ENCODE assay signal across 9 mouse cellular contexts in genomic region chr9:123509638-123510604, GRCm38 (mm10). TPM values are rescaled to one million over a fixed set of nuclear protein-coding genes. Genes with fewer than 3 reads are reported as not detected.
DNase-seq lines count a peak whose midpoint lies in the region; ATAC-seq lines count a peak whose summit lies in the region.
"Had no signal": no experiment of that assay in that cellular context is flagged by ENCODE, and none has a peak within 500 bp of the region (broad histone marks: within the 10 kb centered on the region; RNA-seq: fewer than 3 reads in every experiment).

No protein-coding gene starts in this region.

- no peaks in the 10 kb centered on the region for H3K9me3 ChIP-seq in kidney, embryonic 14.5 days (ENCODE audit: control insufficient read depth, low read length)
- H3K9me3 ChIP-seq: limb, embryonic 10.5 days had no signal

- peaks cover 28% of the 10 kb centered on the region for H3K36me3 ChIP-seq in kidney, embryonic 14.5 days (ENCODE audit: control insufficient read depth, insufficient read depth, low read length)
- peaks cover 10% of the 10 kb centered on the region for H3K36me3 ChIP-seq in splenic B cell, adult 2 months (ENCODE audit: control insufficient read depth, insufficient read depth, low read length, poor library complexity, severe bottlenecking)

- H3K4me3 ChIP-seq in brown adipose tissue, adult 24 weeks (ENCODE audit: insufficient read depth, low read depth, low read length): no peak overlapping the region
- no peak overlapping the region for H3K4me3 ChIP-seq in kidney, embryonic 14.5 days (ENCODE audit: low read length)
- H3K4me3 ChIP-seq: limb, embryonic 10.5 days had no signal

- ATAC-seq in kidney, embryonic 14.5 days (ENCODE audit: low FRiP score, low TSS enrichment): peak; percentile 43; the same call in 1 of the 2 replicates

- DNase-seq in lung, postnatal 36 days: peak; percentile 38
- no peak for DNase-seq in lung, adult 18-20 months
- peak; percentile 91 for DNase-seq in splenic B cell, adult 2 months (ENCODE audit: low read depth, low spot score)
- DNase-seq in adrenal gland, postnatal 25 days: no peak
- DNase-seq in gastrocnemius, postnatal 10 days: no peak
- DNase-seq: cerebellum, adult 9-11 months had no signal

- no peak overlapping the region for H3K9ac ChIP-seq in kidney, embryonic 14.5 days (ENCODE audit: low read depth, low read length)

- H3K27me3 ChIP-seq in kidney, embryonic 14.5 days (ENCODE audit: control insufficient read depth, insufficient read depth, low read length): no peaks in the 10 kb centered on the region
- no peaks in the 10 kb centered on the region for H3K27me3 ChIP-seq in splenic B cell, adult 2 months (ENCODE audit: control insufficient read depth, insufficient read depth, low read length, poor library complexity, severe bottlenecking)

- H3K4me1 ChIP-seq in brown adipose tissue, adult 24 weeks (ENCODE audit: control insufficient read depth, insufficient read depth, insufficient read length, low read length): peaks cover 6% of the 10 kb centered on the region; the same call in 1 of the 2 replicates
- H3K4me1 ChIP-seq in kidney, embryonic 14.5 days (ENCODE audit: control insufficient read depth, insufficient read depth, low read length): 0 out of 2 replicates have a peak, but pooled peaks cover 3% of the 10 kb centered on the region
- H3K4me1 ChIP-seq: limb, embryonic 10.5 days had no signal

- peak overlapping the region; percentile 23; the same call in 1 of the 2 replicates for H3K27ac ChIP-seq in brown adipose tissue, adult 24 weeks (replicated peaks; ENCODE audit: low read depth, low read length)
- H3K27ac ChIP-seq in kidney, embryonic 14.5 days (ENCODE audit: low read depth, low read length): 0 out of 2 replicates have a peak overlapping the region, but pooled peaks have one; percentile 42
- H3K27ac ChIP-seq: limb, embryonic 10.5 days had no signal

- WGBS in kidney, embryonic 14.5 days: 64% methylated on average over 8 of the region's 8 CpGs

- H3K4me2 ChIP-seq in kidney, embryonic 14.5 days (replicated peaks; ENCODE audit: low read depth, low read length): no peak overlapping the region

RNA-seq across cellular contexts. Expression of gene Sacm1l, which starts 19.6 kb away (rescaled TPM):
- 67.2 and 80.7 TPM in 2 replicates for polyA plus RNA-seq in brown adipose tissue, adult 24 weeks (2012; ENCODE audit: insufficient read depth, insufficient read length, missing spikeins)
- polyA plus RNA-seq in kidney, embryonic 14.5 days (2014; fragmentation: Nextera tagmentation; extraction: Ambion mirVana): 37.5 and 56.3 TPM in 2 replicates
- 76.0 and 110 TPM in 2 replicates for total RNA-seq in adrenal gland, postnatal 25 days (2021)
- total RNA-seq in gastrocnemius, postnatal 10 days (2021): 10 to 100 TPM; 21.7 to 24.0 TPM

RNA-seq across cellular contexts. Expression of gene Limd1, which starts 31.4 kb away (rescaled TPM):
- polyA plus RNA-seq in brown adipose tissue, adult 24 weeks (2012; ENCODE audit: insufficient read depth, insufficient read length, missing spikeins): 14.0 and 22.4 TPM in 2 replicates
- 36.7 and 55.9 TPM in 2 replicates for polyA plus RNA-seq in kidney, embryonic 14.5 days (2014; fragmentation: Nextera tagmentation; extraction: Ambion mirVana)
- total RNA-seq in adrenal gland, postnatal 25 days (2021): 32.4 and 34.7 TPM in 2 replicates
- 10 to 100 TPM; 34.7 to 35.3 TPM for total RNA-seq in gastrocnemius, postnatal 10 days (2021)

Comparison
In these comparisons a context has a peak if more than half of its experiments do, and no peak if none do; other contexts are left out.
1. DNase-seq: peak in lung, postnatal 36 days (single experiment) and splenic B cell, adult 2 months (single experiment); none in lung, adult 18-20 months (0 of 2), adrenal gland, postnatal 25 days (single experiment) and gastrocnemius, postnatal 10 days (single experiment).